Mouse (Mus musculus): ENCODE data around the gene Catsper4.

Catsper4 gene

GRCm38 (mm10) chr4:134181112-134181511 lies 46.1 kb downstream of the Catsper4 start:
- no peak for DNase-seq (ENCODE audit: low spot score)

- DNase-seq (ENCODE audit: low spot score): no peak
Measured at GRCm38 (mm10) chr4:134172391-134172790, 54.8 kb downstream of the Catsper4 start.

- no peak for DNase-seq (ENCODE audit: low spot score)
Measured at GRCm38 (mm10) chr4:134166906-134167305, 60.3 kb downstream of the Catsper4 start.

- DNase-seq (ENCODE audit: low spot score): no peak
Measured at GRCm38 (mm10) chr4:134165548-134166465, 61.4 kb downstream of the Catsper4 start.

- no peak for DNase-seq (ENCODE audit: low spot score)
Measured at GRCm38 (mm10) chr4:134165024-134165423, 62.2 kb downstream of the Catsper4 start.

- no peak for DNase-seq (ENCODE audit: low spot score)
Measured at GRCm38 (mm10) chr4:134164591-134164990, 62.6 kb downstream of the Catsper4 start.
